Mouse (Mus musculus): ENCODE measurements around the gene Hist1h4h. TPM values are rescaled to one million over a fixed set of nuclear protein-coding genes. Genes with fewer than 3 reads are reported as not detected.
A peak's percentile ranks its signal among the peaks of the same experiment; 100 is the strongest.

Gene Hist1h4h
- polyA plus RNA-seq, 1 experiment from 2014 or later = 5.1 TPM

GRCm38 (mm10) chr13:23505662-23506345 lies 25.0 kb upstream of the Hist1h4h start:
- Histone ChIP-seq H3K27ac (replicated peaks; ENCODE audit: low read depth, low read length) (peak overlapping the region; percentile 72), H3K36me3 (ENCODE audit: control insufficient read depth, insufficient read depth, low read length) (no peaks in the 10 kb centered on the region), H3K9ac (ENCODE audit: low read depth, low read length) (peak overlapping the region; percentile 31; the same call in 1 of the 2 replicates), H3K27me3 (replicated peaks; ENCODE audit: control insufficient read depth, insufficient read depth, low read length) (no peaks in the 10 kb centered on the region), H3K9me3 (ENCODE audit: control insufficient read depth, low read length) (no peaks in the 10 kb centered on the region), H3K4me1 (ENCODE audit: control insufficient read depth, insufficient read depth, low read length) (peaks cover 15% of the 10 kb centered on the region), H3K4me2 (ENCODE audit: low read depth, low read length) (peak overlapping the region; percentile 53), H3K4me3 (ENCODE audit: low read depth, low read length) (peak overlapping the region; percentile 28)
- ATAC-seq (ENCODE audit: low read depth) = 0 out of 2 replicates have a peak, but pooled peaks have one; percentile 26
- WGBS = 6% methylated on average over 14 of the region's 14 CpGs
- no peak for DNase-seq (ENCODE audit: low spot score)

- ATAC-seq (ENCODE audit: low read depth) = 0 out of 2 replicates have a peak, but pooled peaks have one; percentile 27
- 0 out of 2 replicates have a peak overlapping the region, but pooled peaks have one; percentile 72 for H3K27ac ChIP-seq (replicated peaks; ENCODE audit: low read depth, low read length)
- no peaks in the 10 kb centered on the region for H3K27me3 ChIP-seq (replicated peaks; ENCODE audit: control insufficient read depth, insufficient read depth, low read length)
- peak overlapping the region; percentile 53 for H3K4me2 ChIP-seq (ENCODE audit: low read depth, low read length)
- no peaks in the 10 kb centered on the region for H3K36me3 ChIP-seq (ENCODE audit: control insufficient read depth, insufficient read depth, low read length)
- H3K4me3 ChIP-seq (ENCODE audit: low read depth, low read length) = peak overlapping the region; percentile 28
- peaks cover 15% of the 10 kb centered on the region for H3K4me1 ChIP-seq (ENCODE audit: control insufficient read depth, insufficient read depth, low read length)
- no peak overlapping the region for H3K9ac ChIP-seq (ENCODE audit: low read depth, low read length)
- no peaks in the 10 kb centered on the region for H3K9me3 ChIP-seq (ENCODE audit: control insufficient read depth, low read length)
- DNase-seq (ENCODE audit: low spot score) = peak; percentile 48
- 4% methylated on average over 13 of the region's 13 CpGs for WGBS
Observed at GRCm38 (mm10) chr13:23506351-23506750, 24.5 kb upstream of the Hist1h4h start.

GRCm38 (mm10) chr13:23506819-23507515 lies 23.9 kb upstream of the Hist1h4h start:
- Histone ChIP-seq H3K9me3 (ENCODE audit: control insufficient read depth, low read length) (no peaks in the 10 kb centered on the region), H3K27ac (replicated peaks; ENCODE audit: low read depth, low read length) (no peak overlapping the region), H3K4me3 (ENCODE audit: low read depth, low read length) (no peak overlapping the region), H3K9ac (ENCODE audit: low read depth, low read length) (no peak overlapping the region), H3K4me1 (ENCODE audit: control insufficient read depth, insufficient read depth, low read length) (peaks cover 15% of the 10 kb centered on the region), H3K4me2 (ENCODE audit: low read depth, low read length) (peak overlapping the region; percentile 53; the same call in 1 of the 2 replicates), H3K36me3 (ENCODE audit: control insufficient read depth, insufficient read depth, low read length) (no peaks in the 10 kb centered on the region), H3K27me3 (replicated peaks; ENCODE audit: control insufficient read depth, insufficient read depth, low read length) (no peaks in the 10 kb centered on the region)
- whole genome bisulfite sequencing = 22% methylated on average over 14 of the region's 14 CpGs
- DNase-seq (ENCODE audit: low spot score) (no peak), ATAC-seq (ENCODE audit: low read depth) (no peak)

- H3K4me2 ChIP-seq (ENCODE audit: low read depth, low read length) = no peak overlapping the region
- ATAC-seq (ENCODE audit: low read depth) (no peak), DNase-seq (ENCODE audit: low spot score) (no peak)
- H3K9me3 ChIP-seq (ENCODE audit: control insufficient read depth, low read length) = no peaks in the 10 kb centered on the region
- H3K36me3 ChIP-seq (ENCODE audit: control insufficient read depth, insufficient read depth, low read length) = no peaks in the 10 kb centered on the region
- H3K9ac ChIP-seq (ENCODE audit: low read depth, low read length) = no peak overlapping the region
- no peak overlapping the region for H3K4me3 ChIP-seq (ENCODE audit: low read depth, low read length)
- WGBS = 26% methylated on average over 1 of the region's 1 CpGs
- H3K27ac ChIP-seq (replicated peaks; ENCODE audit: low read depth, low read length) = no peak overlapping the region
- peaks cover 13% of the 10 kb centered on the region for H3K4me1 ChIP-seq (ENCODE audit: control insufficient read depth, insufficient read depth, low read length)
- H3K27me3 ChIP-seq (replicated peaks; ENCODE audit: control insufficient read depth, insufficient read depth, low read length) = no peaks in the 10 kb centered on the region
Observed at GRCm38 (mm10) chr13:23510127-23510526, 20.7 kb upstream of the Hist1h4h start.

- no peaks in the 10 kb centered on the region for H3K9me3 ChIP-seq (ENCODE audit: control insufficient read depth, low read length)
- no peaks in the 10 kb centered on the region for H3K4me1 ChIP-seq (ENCODE audit: control insufficient read depth, insufficient read depth, low read length)
- ATAC-seq (ENCODE audit: low read depth) = no peak
- no peak overlapping the region for H3K27ac ChIP-seq (replicated peaks; ENCODE audit: low read depth, low read length)
- no peak overlapping the region for H3K4me3 ChIP-seq (ENCODE audit: low read depth, low read length)
- no peaks in the 10 kb centered on the region for H3K36me3 ChIP-seq (ENCODE audit: control insufficient read depth, insufficient read depth, low read length)
- no peak for DNase-seq (ENCODE audit: low spot score)
- H3K9ac ChIP-seq (ENCODE audit: low read depth, low read length) = no peak overlapping the region
- H3K4me2 ChIP-seq (ENCODE audit: low read depth, low read length) = no peak overlapping the region
- 83% methylated on average over 1 of the region's 1 CpGs for WGBS
- no peaks in the 10 kb centered on the region for H3K27me3 ChIP-seq (replicated peaks; ENCODE audit: control insufficient read depth, insufficient read depth, low read length)
Observed at GRCm38 (mm10) chr13:23513517-23513916, 17.3 kb upstream of the Hist1h4h start.

GRCm38 (mm10) chr13:23515281-23515680 lies 15.6 kb upstream of the Hist1h4h start:
- H3K27ac ChIP-seq (replicated peaks; ENCODE audit: low read depth, low read length) = no peak overlapping the region
- ATAC-seq (ENCODE audit: low read depth) = no peak
- H3K4me1 ChIP-seq (ENCODE audit: control insufficient read depth, insufficient read depth, low read length) = no peaks in the 10 kb centered on the region
- no peak overlapping the region for H3K4me3 ChIP-seq (ENCODE audit: low read depth, low read length)
- no peaks in the 10 kb centered on the region for H3K27me3 ChIP-seq (replicated peaks; ENCODE audit: control insufficient read depth, insufficient read depth, low read length)
- no peaks in the 10 kb centered on the region for H3K9me3 ChIP-seq (ENCODE audit: control insufficient read depth, low read length)
- 70% methylated on average over 5 of the region's 5 CpGs for WGBS
- H3K36me3 ChIP-seq (ENCODE audit: control insufficient read depth, insufficient read depth, low read length) = no peaks in the 10 kb centered on the region
- DNase-seq (ENCODE audit: low spot score) = no peak
- H3K9ac ChIP-seq (ENCODE audit: low read depth, low read length) = no peak overlapping the region
- H3K4me2 ChIP-seq (ENCODE audit: low read depth, low read length) = no peak overlapping the region

GRCm38 (mm10) chr13:23515826-23516620 lies 14.8 kb upstream of the Hist1h4h start:
- ATAC-seq (ENCODE audit: low read depth) = no peak
- no peak overlapping the region for H3K27ac ChIP-seq (replicated peaks; ENCODE audit: low read depth, low read length)
- WGBS = 50% methylated on average over 15 of the region's 15 CpGs

GRCm38 (mm10) chr13:23516822-23517602 lies 13.8 kb upstream of the Hist1h4h start:
- Histone ChIP-seq H3K4me1 (ENCODE audit: control insufficient read depth, insufficient read depth, low read length) (no peaks in the 10 kb centered on the region), H3K27ac (replicated peaks; ENCODE audit: low read depth, low read length) (peak overlapping the region; percentile 81), H3K4me3 (ENCODE audit: low read depth, low read length) (peak overlapping the region; percentile 59), H3K4me2 (ENCODE audit: low read depth, low read length) (peak overlapping the region; percentile 95), H3K36me3 (ENCODE audit: control insufficient read depth, insufficient read depth, low read length) (no peaks in the 10 kb centered on the region), H3K9me3 (ENCODE audit: control insufficient read depth, low read length) (no peaks in the 10 kb centered on the region), H3K9ac (ENCODE audit: low read depth, low read length) (peak overlapping the region; percentile 62), H3K27me3 (replicated peaks; ENCODE audit: control insufficient read depth, insufficient read depth, low read length) (no peaks in the 10 kb centered on the region)
- ATAC-seq (ENCODE audit: low read depth) (peak; percentile 72), DNase-seq (ENCODE audit: low spot score) (peak; percentile 79)
- WGBS = under 1% methylated on average over 19 of the region's 19 CpGs

More at GRCm38 (mm10) chr13:23515826-23516620, 14.8 kb upstream of the Hist1h4h start:
- DNase-seq (ENCODE audit: low spot score) = no peak
- H3K9me3 ChIP-seq (ENCODE audit: control insufficient read depth, low read length) = no peaks in the 10 kb centered on the region
- H3K27me3 ChIP-seq (replicated peaks; ENCODE audit: control insufficient read depth, insufficient read depth, low read length) = no peaks in the 10 kb centered on the region
- peak overlapping the region; percentile 59 for H3K4me2 ChIP-seq (ENCODE audit: low read depth, low read length)
- no peaks in the 10 kb centered on the region for H3K36me3 ChIP-seq (ENCODE audit: control insufficient read depth, insufficient read depth, low read length)
- H3K4me3 ChIP-seq (ENCODE audit: low read depth, low read length) = peak overlapping the region; percentile 59
- H3K4me1 ChIP-seq (ENCODE audit: control insufficient read depth, insufficient read depth, low read length) = no peaks in the 10 kb centered on the region
- H3K9ac ChIP-seq (ENCODE audit: low read depth, low read length) = peak overlapping the region; percentile 48; the same call in 1 of the 2 replicates
